ENCODE assay signal across 8 mouse cellular contexts in the genomic region with DNA sequence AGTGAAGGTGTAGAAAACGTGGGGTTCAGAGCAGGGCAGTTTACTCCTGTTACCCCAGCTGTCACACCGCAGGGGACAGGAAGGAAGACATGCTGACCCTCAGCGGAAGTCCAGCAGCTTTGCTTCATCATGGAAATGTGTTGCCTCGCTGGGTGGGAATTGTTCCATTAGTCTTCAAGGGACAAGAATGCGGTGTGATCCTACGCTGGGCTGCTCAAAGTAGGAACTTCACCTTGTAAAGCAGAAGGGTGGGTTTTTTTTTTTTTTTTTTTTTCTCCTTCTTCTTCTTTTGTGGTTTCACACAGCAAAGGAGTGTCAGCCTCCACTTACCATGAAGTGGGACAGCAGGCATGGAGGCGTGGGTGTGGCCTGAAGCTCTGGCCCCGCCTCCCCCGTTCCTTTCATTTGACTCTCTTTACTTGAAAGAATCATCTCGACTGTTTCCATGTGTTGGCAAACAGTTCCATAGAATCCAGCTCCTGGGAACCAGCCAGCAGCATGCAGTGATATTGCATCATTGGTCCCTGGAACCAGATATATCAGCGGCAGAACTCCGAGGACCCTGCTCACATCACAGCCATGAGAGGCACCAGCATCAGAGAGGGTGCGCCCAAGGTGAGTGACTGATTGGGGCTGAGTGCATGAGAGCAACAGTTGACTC. TPM values are rescaled to one million over a fixed set of nuclear protein-coding genes. Genes with fewer than 3 reads are reported as not detected.
DNase-seq lines count a peak whose midpoint lies in the region; ATAC-seq and TF ChIP-seq lines count a peak whose summit lies in the region.

Cass4 (plus strand) TSS at position 404 of the 661 bp plus-strand sequence.

- DNase-seq in kidney, adult 8-10 months: no peak
- DNase-seq in lung, adult 2 months: peak; percentile 26
- peak; percentile 56 to 70 for DNase-seq in thymus, adult 18-20 months
- DNase-seq in cerebellum, postnatal 25 days: no peak

- no peak for ATAC-seq in kidney, embryonic 15.5 days (replicated peaks; ENCODE audit: low FRiP score)
- ATAC-seq in erythroblast, adult 5-6 weeks (replicated peaks; ENCODE audit: low FRiP score, poor library complexity, severe bottlenecking): peak; percentile 69
- ATAC-seq in midbrain, embryonic 15.5 days (replicated peaks): no peak
- no peak for ATAC-seq in frontal cortex, adult (ENCODE audit: low TSS enrichment)

- no peak within 1 kb of the TSS for H3K4me3 ChIP-seq in kidney, embryonic 15.5 days (replicated peaks)
- peak within 1 kb of the TSS; percentile 59 for H3K4me3 ChIP-seq in lung, adult 2 months (replicated peaks; ENCODE audit: extremely low read depth, low read depth, low read length)
- H3K4me3 ChIP-seq in midbrain, embryonic 15.5 days: no peak within 1 kb of the TSS

- 0 out of 2 replicates have a peak, but pooled peaks cover 4% of the 10 kb centered on the region for H3K4me1 ChIP-seq in kidney, embryonic 15.5 days
- H3K4me1 ChIP-seq in lung, adult 2 months (ENCODE audit: control insufficient read depth, insufficient read depth, low read length): no peaks in the 10 kb centered on the region
- H3K4me1 ChIP-seq in midbrain, embryonic 15.5 days: no peaks in the 10 kb centered on the region

- no peak for TF ChIP-seq CTCF in lung, adult 2 months (IDR thresholded peaks at IDR 0.05; ENCODE audit: insufficient read depth, low read length)

- no peak for TF ChIP-seq POLR2A in lung, adult 2 months (IDR thresholded peaks at IDR 0.05; ENCODE audit: borderline replicate concordance, extremely low read depth, low read depth, low read length)

- peak within 1 kb of the TSS; percentile 2; the same call in 1 of the 2 replicates for H3K4me2 ChIP-seq in kidney, embryonic 15.5 days
- no peak within 1 kb of the TSS for H3K4me2 ChIP-seq in midbrain, embryonic 15.5 days

- no peak within 1 kb of the TSS for H3K9ac ChIP-seq in kidney, embryonic 15.5 days
- H3K9ac ChIP-seq in midbrain, embryonic 15.5 days: no peak within 1 kb of the TSS

- 35% methylated on average over 13 of the region's 13 CpGs for WGBS in kidney, embryonic 15.5 days
- 18% methylated on average over 13 of the region's 13 CpGs for WGBS in lung, adult 2 months
- 44% methylated on average over 13 of the region's 13 CpGs for WGBS in midbrain, embryonic 15.5 days

- no peak within 1 kb of the TSS for H3K27ac ChIP-seq in kidney, embryonic 15.5 days
- H3K27ac ChIP-seq in midbrain, embryonic 15.5 days: no peak within 1 kb of the TSS

- H3K27me3 ChIP-seq in kidney, embryonic 15.5 days: 0 out of 2 replicates have a peak, but pooled peaks cover 5% of the 10 kb centered on the region
- H3K27me3 ChIP-seq in midbrain, embryonic 15.5 days (replicated peaks): no peaks in the 10 kb centered on the region

- no peaks in the 10 kb centered on the region for H3K9me3 ChIP-seq in kidney, embryonic 15.5 days (replicated peaks)
- no peaks in the 10 kb centered on the region for H3K9me3 ChIP-seq in midbrain, embryonic 15.5 days

- no peaks in the 10 kb centered on the region for H3K36me3 ChIP-seq in kidney, embryonic 15.5 days
- no peaks in the 10 kb centered on the region for H3K36me3 ChIP-seq in midbrain, embryonic 15.5 days (replicated peaks)

RNA-seq across cellular contexts. Expression of gene Cass4, which starts in this region (rescaled TPM):
- polyA plus RNA-seq in kidney, embryonic 15.5 days (2015; fragmentation: Nextera tagmentation; extraction: Ambion mirVana): 0.15 and 0.29 TPM in 2 replicates
- 1.0 and 2.5 TPM in 2 replicates for total RNA-seq in erythroblast, adult 5-6 weeks (2015; ENCODE audit: low replicate concordance)
- 0.56 and 1.3 TPM in 2 replicates for total RNA-seq in erythroblast, adult 5-6 weeks (2017; ENCODE audit: low replicate concordance)
- polyA plus RNA-seq in lung, adult 2 months (2012; rRNA removed): 3.4 and 7.6 TPM in 2 replicates
- polyA plus RNA-seq in midbrain, embryonic 15.5 days (2015; fragmentation: Nextera tagmentation; extraction: Ambion mirVana): 0.12 and 0.27 TPM in 2 replicates

Comparison
In these comparisons a context has a peak if more than half of its experiments do, and no peak if none do; other contexts are left out.
1. DNase-seq: peak in lung, adult 2 months (single experiment) and thymus, adult 18-20 months (2 of 2); none in kidney, adult 8-10 months (0 of 2) and cerebellum, postnatal 25 days (0 of 2).